ENCODE assay signal across 7 mouse cellular contexts in the genomic region with DNA sequence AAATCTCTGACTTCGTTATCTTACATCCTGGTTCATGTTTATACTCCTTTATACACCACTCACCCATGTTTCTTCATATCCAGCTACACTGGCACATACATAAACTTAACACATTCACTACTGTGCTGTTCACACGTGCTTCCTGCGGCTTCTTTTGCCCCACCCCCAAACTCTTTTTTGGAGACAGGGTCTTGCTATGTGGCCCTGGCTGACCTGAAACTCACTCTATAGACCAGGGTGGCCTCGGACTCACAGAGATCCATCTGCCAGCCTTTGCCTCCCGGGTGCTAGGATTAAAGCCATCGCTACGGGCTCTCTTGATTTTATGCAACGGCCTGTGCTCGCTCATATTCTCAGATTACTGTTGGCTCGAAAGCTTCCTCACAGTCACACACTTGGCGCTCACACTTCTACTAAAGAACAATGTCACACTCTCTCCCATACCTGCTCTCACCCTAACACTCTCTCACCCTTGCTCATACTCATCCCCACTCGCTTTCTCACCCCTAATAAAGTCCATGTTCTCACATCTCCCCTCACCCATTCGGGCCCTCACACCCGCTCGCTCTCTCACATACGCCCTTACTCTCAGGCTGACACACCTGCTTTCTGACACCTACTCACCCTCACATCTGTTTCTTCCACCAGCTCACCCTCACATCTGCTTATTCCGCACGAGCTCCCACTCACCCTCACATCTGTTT. TPM values are rescaled to one million over a fixed set of nuclear protein-coding genes. Genes with fewer than 3 reads are reported as not detected.
DNase-seq lines count a peak whose midpoint lies in the region; ATAC-seq and TF ChIP-seq lines count a peak whose summit lies in the region.

No protein-coding gene starts in this region.

- H3K27me3 ChIP-seq in kidney, embryonic 15.5 days, result no peaks in the 10 kb centered on the region
- peaks cover 15% of the 10 kb centered on the region for H3K27me3 ChIP-seq in G1E (ENCODE audit: insufficient read depth, low read length)
- no peaks in the 10 kb centered on the region for H3K27me3 ChIP-seq in embryonic facial prominence, embryonic 13.5 days
- no peaks in the 10 kb centered on the region for H3K27me3 ChIP-seq in intestine, postnatal 0 days (replicated peaks; ENCODE audit: control insufficient read depth, insufficient read depth, low read length)

- peaks cover 24% of the 10 kb centered on the region for H3K4me1 ChIP-seq in kidney, embryonic 15.5 days
- peaks cover 34% of the 10 kb centered on the region for H3K4me1 ChIP-seq in G1E (ENCODE audit: insufficient read depth, low read depth, low read length)
- H3K4me1 ChIP-seq in embryonic facial prominence, embryonic 13.5 days, result peaks cover 19% of the 10 kb centered on the region
- peaks cover 14% of the 10 kb centered on the region; the same call in 1 of the 2 replicates for H3K4me1 ChIP-seq in intestine, postnatal 0 days (replicated peaks; ENCODE audit: control insufficient read depth, insufficient read depth, low read length)

- H3K4me3 ChIP-seq in kidney, embryonic 15.5 days (replicated peaks), result peak overlapping the region; percentile 68
- peak overlapping the region; percentile 89 for H3K4me3 ChIP-seq in G1E (ENCODE audit: low read depth, low read length)
- peak overlapping the region; percentile 78 for H3K4me3 ChIP-seq in embryonic facial prominence, embryonic 13.5 days
- peak overlapping the region; percentile 75 for H3K4me3 ChIP-seq in intestine, postnatal 0 days (ENCODE audit: low read depth, low read length)

- peak overlapping the region; percentile 80 for H3K27ac ChIP-seq in kidney, embryonic 15.5 days
- H3K27ac ChIP-seq in embryonic facial prominence, embryonic 13.5 days, result peak overlapping the region; percentile 81
- peak overlapping the region; percentile 80 for H3K27ac ChIP-seq in intestine, postnatal 0 days (ENCODE audit: low read depth, low read length)

- H3K36me3 ChIP-seq in kidney, embryonic 15.5 days, result no peaks in the 10 kb centered on the region
- peaks cover 26% of the 10 kb centered on the region for H3K36me3 ChIP-seq in G1E (replicated peaks)
- no peaks in the 10 kb centered on the region for H3K36me3 ChIP-seq in embryonic facial prominence, embryonic 13.5 days
- no peaks in the 10 kb centered on the region for H3K36me3 ChIP-seq in intestine, postnatal 0 days (ENCODE audit: control insufficient read depth, insufficient read depth)

- H3K9me3 ChIP-seq in kidney, embryonic 15.5 days (replicated peaks), result no peaks in the 10 kb centered on the region
- no peaks in the 10 kb centered on the region for H3K9me3 ChIP-seq in G1E (replicated peaks)
- no peaks in the 10 kb centered on the region for H3K9me3 ChIP-seq in embryonic facial prominence, embryonic 13.5 days
- H3K9me3 ChIP-seq in intestine, postnatal 0 days (ENCODE audit: control insufficient read depth), result no peaks in the 10 kb centered on the region

- WGBS in kidney, embryonic 15.5 days, result 8% methylated on average over 18 of the region's 18 CpGs
- WGBS in embryonic facial prominence, embryonic 13.5 days, result 15% methylated on average over 18 of the region's 18 CpGs
- 5% methylated on average over 18 of the region's 18 CpGs for WGBS in intestine, postnatal 0 days

- ATAC-seq in kidney, embryonic 15.5 days (replicated peaks; ENCODE audit: low FRiP score), result peak; percentile 38; the same call in 1 of the 2 replicates
- no peak for ATAC-seq in G1E (ENCODE audit: extremely low read depth, insufficient number of reproducible peaks, low FRiP score, poor library complexity, severe bottlenecking)
- ATAC-seq in embryonic facial prominence, embryonic 13.5 days (ENCODE audit: insufficient number of reproducible peaks, insufficient read depth, low FRiP score, low TSS enrichment, low read depth), result no peak
- peak; percentile 17 for ATAC-seq in intestine, postnatal 0 days
- ATAC-seq in monocyte, adult 5-6 weeks (replicated peaks; ENCODE audit: insufficient number of reproducible peaks, low FRiP score, low TSS enrichment, poor library complexity, severe bottlenecking), result 0 out of 2 replicates have a peak, but pooled peaks have one; percentile 1

- no peak for DNase-seq in kidney, postnatal 10 days
- no peak for DNase-seq in G1E (ENCODE audit: low spot score)
- no peak for DNase-seq in layer of hippocampus, adult 9-10 months (ENCODE audit: low spot score)

- H3K4me2 ChIP-seq in kidney, embryonic 15.5 days, result peak overlapping the region; percentile 81
- H3K4me2 ChIP-seq in embryonic facial prominence, embryonic 13.5 days, result peak overlapping the region; percentile 78
- H3K4me2 ChIP-seq in intestine, postnatal 0 days (replicated peaks; ENCODE audit: low read depth), result peak overlapping the region; percentile 77

- H3K9ac ChIP-seq in kidney, embryonic 15.5 days, result peak overlapping the region; percentile 68
- H3K9ac ChIP-seq in embryonic facial prominence, embryonic 13.5 days, result peak overlapping the region; percentile 81
- H3K9ac ChIP-seq in intestine, postnatal 0 days (ENCODE audit: low read depth, low read length), result peak overlapping the region; percentile 63

- no peak for TF ChIP-seq CTCF in G1E (IDR thresholded peaks at IDR 0.05; ENCODE audit: low read depth, low read length)
- TF ChIP-seq CTCF in intestine, postnatal 0 days (IDR thresholded peaks at IDR 0.05; ENCODE audit: low read depth), result no peak

RNA-seq across cellular contexts. Expression of a gene that starts 0.7 kb away (rescaled TPM):
- 39.7 and 45.0 TPM in 2 replicates for polyA plus RNA-seq in kidney, embryonic 15.5 days (2015; fragmentation: Nextera tagmentation; extraction: Ambion mirVana)
- total RNA-seq in G1E (2014; fragmentation: Nextera tagmentation), result 15.4 and 19.4 TPM in 2 replicates
- total RNA-seq in G1E (2017), result 25.1 and 32.5 TPM in 2 replicates
- 14.4 and 19.2 TPM in 2 replicates for polyA plus RNA-seq in G1E (2012)
- 34.6 and 40.5 TPM in 2 replicates for polyA plus RNA-seq in embryonic facial prominence, embryonic 13.5 days (2015; fragmentation: Nextera tagmentation; extraction: Ambion mirVana)
- 20.5 and 23.8 TPM in 2 replicates for polyA plus RNA-seq in intestine, postnatal 0 days (2015; fragmentation: Nextera tagmentation; extraction: Ambion mirVana)
- 10.4 to 19.8 TPM (median 13.9 TPM) in 3 replicates for total RNA-seq in monocyte, adult 5-6 weeks (2017)

RNA-seq across cellular contexts. Expression of a gene that starts 23.0 kb away (rescaled TPM):
- polyA plus RNA-seq in kidney, embryonic 15.5 days (2015; fragmentation: Nextera tagmentation; extraction: Ambion mirVana), result 77.9 and 87.8 TPM in 2 replicates
- total RNA-seq in G1E (2014; fragmentation: Nextera tagmentation), result 1.0 and 3.2 TPM in 2 replicates
- total RNA-seq in G1E (2017), result 4.5 and 5.3 TPM in 2 replicates
- polyA plus RNA-seq in G1E (2012), result 2.8 TPM in 2 replicates
- 80.1 and 82.9 TPM in 2 replicates for polyA plus RNA-seq in embryonic facial prominence, embryonic 13.5 days (2015; fragmentation: Nextera tagmentation; extraction: Ambion mirVana)
- 69.7 and 76.6 TPM in 2 replicates for polyA plus RNA-seq in intestine, postnatal 0 days (2015; fragmentation: Nextera tagmentation; extraction: Ambion mirVana)
- total RNA-seq in monocyte, adult 5-6 weeks (2017), result 39.0 to 52.7 TPM (median 48.6 TPM) in 3 replicates

Comparison
In these comparisons a context has a peak if more than half of its experiments do, and no peak if none do; other contexts are left out.
1. ATAC-seq: peak in kidney, embryonic 15.5 days (single experiment), intestine, postnatal 0 days (single experiment) and monocyte, adult 5-6 weeks (single experiment); none in G1E (single experiment) and embryonic facial prominence, embryonic 13.5 days (single experiment).
2. RNA of a gene that starts 23.0 kb away (polyA plus RNA-seq): 77.9 to 87.8 TPM in kidney, embryonic 15.5 days, 80.1 to 82.9 TPM in embryonic facial prominence, embryonic 13.5 days and 69.7 to 76.6 TPM in intestine, postnatal 0 days; 2.8 TPM in G1E; every median in the first group is over 10 times any median in the second.
3. Peak in every context shown above with its lines, with median percentiles within 50 percentile points of each other: H3K27ac ChIP-seq, H3K4me2 ChIP-seq, H3K4me3 ChIP-seq and H3K9ac ChIP-seq.